Mouse (Mus musculus): ENCODE results near the gene Car10. TPM values are rescaled to one million over a fixed set of nuclear protein-coding genes. Genes with fewer than 3 reads are reported as not detected.

Car10 gene
- polyA plus RNA-seq, 1 experiment from 2014 or later = 0.29 TPM

DNA sequence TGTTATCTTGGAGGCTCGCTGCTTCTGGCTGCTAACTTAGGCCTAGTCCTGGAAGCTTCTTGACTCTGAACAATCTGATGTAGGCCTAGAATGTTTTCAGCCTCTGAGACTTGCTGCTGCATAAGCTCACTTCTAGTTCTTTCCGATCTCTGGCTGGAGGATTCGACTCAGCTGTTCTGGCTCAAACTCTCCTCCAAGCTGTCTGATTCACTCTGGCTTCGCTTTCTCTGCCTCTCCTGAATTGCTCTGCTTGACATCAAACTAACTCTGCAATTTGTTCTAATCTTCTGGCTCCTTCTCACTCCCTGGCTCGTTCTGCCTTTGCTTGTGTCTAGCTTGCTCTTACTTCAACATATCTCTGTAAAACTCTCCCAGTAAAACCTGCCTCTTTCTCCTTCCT lies 90.8 kb downstream of the Car10 start:
- Histone ChIP-seq H3K4me1 (ENCODE audit: control insufficient read depth, insufficient read depth, low read length) (no peaks in the 10 kb centered on the region), H3K27ac (ENCODE audit: low read length) (no peak overlapping the region), H3K4me3 (ENCODE audit: low read depth, low read length) (no peak overlapping the region), H3K9ac (replicated peaks; ENCODE audit: low read depth, low read length) (no peak overlapping the region), H3K36me3 (ENCODE audit: control insufficient read depth, insufficient read depth, low read length) (no peaks in the 10 kb centered on the region), H3K4me2 (replicated peaks; ENCODE audit: low read depth, low read length) (no peak overlapping the region), H3K9me3 (ENCODE audit: control insufficient read depth, low read depth, low read length) (no peaks in the 10 kb centered on the region), H3K27me3 (ENCODE audit: control insufficient read depth, insufficient read depth, low read length) (no peaks in the 10 kb centered on the region)
- WGBS = 64% methylated on average over 5 of the region's 5 CpGs
- ATAC-seq (ENCODE audit: insufficient number of reproducible peaks, insufficient read depth, low FRiP score, low read depth) = no peak

DNA sequence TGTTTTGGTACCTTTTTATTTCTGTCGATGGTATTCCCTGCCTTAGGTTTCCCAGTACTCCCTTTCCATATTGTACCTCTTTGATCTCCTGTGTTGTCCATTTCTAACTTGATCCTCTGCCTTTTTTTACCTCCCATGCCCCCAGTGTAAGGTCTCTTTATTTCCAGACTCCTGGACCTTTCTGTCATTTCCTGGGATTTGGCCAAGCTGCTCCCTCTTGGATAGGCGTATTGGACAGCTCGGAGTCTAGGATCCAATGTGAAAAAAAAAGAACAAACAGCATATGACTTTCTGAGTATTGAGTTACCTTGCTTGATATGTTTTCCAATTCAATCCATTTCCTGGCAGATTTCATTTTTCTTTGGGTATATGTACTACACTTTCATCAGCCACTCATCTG lies 102.2 kb downstream of the Car10 start:
- Histone ChIP-seq H3K9ac (replicated peaks; ENCODE audit: low read depth, low read length) (no peak overlapping the region), H3K4me3 (ENCODE audit: low read depth, low read length) (no peak overlapping the region), H3K36me3 (ENCODE audit: control insufficient read depth, insufficient read depth, low read length) (no peaks in the 10 kb centered on the region), H3K4me1 (ENCODE audit: control insufficient read depth, insufficient read depth, low read length) (no peaks in the 10 kb centered on the region), H3K9me3 (ENCODE audit: control insufficient read depth, low read depth, low read length) (no peaks in the 10 kb centered on the region), H3K27me3 (ENCODE audit: control insufficient read depth, insufficient read depth, low read length) (no peaks in the 10 kb centered on the region), H3K27ac (ENCODE audit: low read length) (no peak overlapping the region), H3K4me2 (replicated peaks; ENCODE audit: low read depth, low read length) (no peak overlapping the region)
- no peak for ATAC-seq (ENCODE audit: insufficient number of reproducible peaks, insufficient read depth, low FRiP score, low read depth)
- 96% methylated on average over 3 of the region's 3 CpGs for WGBS

DNA sequence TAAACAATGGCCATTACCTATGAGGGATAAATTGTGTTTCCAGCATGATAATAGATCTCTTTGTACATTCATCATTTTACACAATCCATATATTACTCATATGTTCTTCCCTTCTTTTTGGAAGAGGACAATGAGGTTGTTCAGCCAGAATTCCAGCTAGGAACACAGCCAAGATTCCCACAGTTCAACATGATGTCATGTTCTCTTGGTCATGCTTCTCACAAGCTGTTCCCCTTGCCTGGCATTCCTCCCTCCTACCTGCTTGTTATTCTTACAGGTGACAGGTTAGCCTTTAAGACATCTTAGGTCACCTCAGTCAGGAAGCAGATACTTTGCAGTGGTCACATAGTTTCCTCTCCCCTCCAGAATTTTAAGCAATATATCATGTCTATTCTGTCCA lies 119.6 kb downstream of the Car10 start:
- Histone ChIP-seq H3K4me1 (ENCODE audit: control insufficient read depth, insufficient read depth, low read length) (no peaks in the 10 kb centered on the region), H3K9ac (replicated peaks; ENCODE audit: low read depth, low read length) (no peak overlapping the region), H3K36me3 (ENCODE audit: control insufficient read depth, insufficient read depth, low read length) (no peaks in the 10 kb centered on the region), H3K27me3 (ENCODE audit: control insufficient read depth, insufficient read depth, low read length) (no peaks in the 10 kb centered on the region), H3K9me3 (ENCODE audit: control insufficient read depth, low read depth, low read length) (no peaks in the 10 kb centered on the region), H3K4me2 (replicated peaks; ENCODE audit: low read depth, low read length) (no peak overlapping the region), H3K27ac (ENCODE audit: low read length) (no peak overlapping the region), H3K4me3 (ENCODE audit: low read depth, low read length) (no peak overlapping the region)
- ATAC-seq (ENCODE audit: insufficient number of reproducible peaks, insufficient read depth, low FRiP score, low read depth) = no peak

DNA sequence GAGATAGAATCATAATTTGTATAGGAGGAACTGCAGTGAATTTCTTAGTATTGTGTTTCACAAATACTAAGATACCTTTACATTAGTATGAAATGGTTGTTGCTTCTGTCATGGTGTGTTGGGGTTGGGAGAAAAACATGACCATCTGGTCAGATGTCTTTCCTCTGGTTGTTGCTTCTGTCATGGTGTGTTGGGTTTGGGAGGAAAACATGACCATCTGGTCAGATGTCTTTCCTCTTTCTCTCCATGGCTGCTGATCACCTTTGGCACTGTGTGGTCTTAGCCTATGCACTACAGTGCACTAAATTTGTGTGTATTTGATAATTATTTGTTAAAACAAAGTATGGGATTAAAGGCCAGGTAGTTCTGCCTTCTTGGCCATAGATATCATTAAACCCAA lies 132.2 kb downstream of the Car10 start:
- Histone ChIP-seq H3K4me1 (ENCODE audit: control insufficient read depth, insufficient read depth, low read length) (no peaks in the 10 kb centered on the region), H3K27ac (ENCODE audit: low read length) (no peak overlapping the region), H3K36me3 (ENCODE audit: control insufficient read depth, insufficient read depth, low read length) (no peaks in the 10 kb centered on the region), H3K27me3 (ENCODE audit: control insufficient read depth, insufficient read depth, low read length) (no peaks in the 10 kb centered on the region), H3K9me3 (ENCODE audit: control insufficient read depth, low read depth, low read length) (no peaks in the 10 kb centered on the region), H3K4me2 (replicated peaks; ENCODE audit: low read depth, low read length) (no peak overlapping the region), H3K4me3 (ENCODE audit: low read depth, low read length) (no peak overlapping the region), H3K9ac (replicated peaks; ENCODE audit: low read depth, low read length) (no peak overlapping the region)
- ATAC-seq (ENCODE audit: insufficient number of reproducible peaks, insufficient read depth, low FRiP score, low read depth) = no peak

DNA sequence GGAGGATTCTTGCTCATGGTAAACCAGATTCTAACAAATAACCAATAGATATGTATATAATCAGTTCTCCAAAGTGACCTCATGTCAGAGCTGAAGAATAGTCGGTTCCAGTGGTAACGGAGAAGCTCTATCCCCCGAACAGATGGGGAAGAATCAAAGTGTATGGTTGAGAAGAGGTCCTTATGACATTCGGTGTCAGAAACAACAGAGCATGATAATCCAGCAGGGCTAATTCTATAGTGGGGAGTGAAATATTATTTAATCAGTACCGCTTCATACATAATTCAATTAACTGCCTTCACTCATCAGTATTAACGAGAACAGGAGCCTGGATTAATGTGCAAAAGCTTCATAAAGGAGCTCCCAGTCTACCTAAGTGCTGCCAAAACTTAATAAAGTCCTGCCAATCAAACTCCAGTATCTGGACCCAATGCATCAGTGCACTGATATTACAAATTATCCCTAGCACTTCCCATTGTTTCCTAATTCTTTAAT lies 152.0 kb downstream of the Car10 start:
- Histone ChIP-seq H3K4me1 (ENCODE audit: control insufficient read depth, insufficient read depth, low read length) (no peaks in the 10 kb centered on the region), H3K27ac (ENCODE audit: low read length) (no peak overlapping the region), H3K36me3 (ENCODE audit: control insufficient read depth, insufficient read depth, low read length) (no peaks in the 10 kb centered on the region), H3K9me3 (ENCODE audit: control insufficient read depth, low read depth, low read length) (no peaks in the 10 kb centered on the region), H3K27me3 (ENCODE audit: control insufficient read depth, insufficient read depth, low read length) (no peaks in the 10 kb centered on the region), H3K4me2 (replicated peaks; ENCODE audit: low read depth, low read length) (no peak overlapping the region), H3K4me3 (ENCODE audit: low read depth, low read length) (no peak overlapping the region), H3K9ac (replicated peaks; ENCODE audit: low read depth, low read length) (no peak overlapping the region)
- no peak for ATAC-seq (ENCODE audit: insufficient number of reproducible peaks, insufficient read depth, low FRiP score, low read depth)
- 80% methylated on average over 6 of the region's 6 CpGs for WGBS

DNA sequence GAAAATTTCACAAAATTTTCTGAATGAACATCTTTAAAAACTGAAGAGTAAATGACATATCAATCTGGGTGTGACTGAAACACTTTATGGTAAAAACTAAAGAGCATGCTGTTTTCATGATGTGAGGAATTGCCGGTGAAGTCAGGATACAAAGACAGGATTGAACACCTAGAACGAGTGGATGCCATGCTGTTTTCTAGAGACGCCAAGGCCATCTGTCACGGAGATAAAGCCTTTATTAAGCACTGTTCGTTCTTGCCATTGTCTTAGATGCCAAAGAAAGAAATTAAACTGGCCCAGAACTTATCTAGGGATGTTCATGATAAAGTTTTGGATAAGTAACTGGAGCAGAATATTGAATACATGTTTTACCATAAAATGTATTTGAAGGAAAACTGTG lies 153.9 kb downstream of the Car10 start:
- Histone ChIP-seq H3K36me3 (ENCODE audit: control insufficient read depth, insufficient read depth, low read length) (no peaks in the 10 kb centered on the region), H3K9me3 (ENCODE audit: control insufficient read depth, low read depth, low read length) (no peaks in the 10 kb centered on the region), H3K9ac (replicated peaks; ENCODE audit: low read depth, low read length) (no peak overlapping the region), H3K4me2 (replicated peaks; ENCODE audit: low read depth, low read length) (no peak overlapping the region), H3K27me3 (ENCODE audit: control insufficient read depth, insufficient read depth, low read length) (no peaks in the 10 kb centered on the region), H3K4me3 (ENCODE audit: low read depth, low read length) (no peak overlapping the region), H3K27ac (ENCODE audit: low read length) (no peak overlapping the region), H3K4me1 (ENCODE audit: control insufficient read depth, insufficient read depth, low read length) (no peaks in the 10 kb centered on the region)
- ATAC-seq (ENCODE audit: insufficient number of reproducible peaks, insufficient read depth, low FRiP score, low read depth) = no peak
- 71% methylated on average over 5 of the region's 5 CpGs for WGBS

DNA sequence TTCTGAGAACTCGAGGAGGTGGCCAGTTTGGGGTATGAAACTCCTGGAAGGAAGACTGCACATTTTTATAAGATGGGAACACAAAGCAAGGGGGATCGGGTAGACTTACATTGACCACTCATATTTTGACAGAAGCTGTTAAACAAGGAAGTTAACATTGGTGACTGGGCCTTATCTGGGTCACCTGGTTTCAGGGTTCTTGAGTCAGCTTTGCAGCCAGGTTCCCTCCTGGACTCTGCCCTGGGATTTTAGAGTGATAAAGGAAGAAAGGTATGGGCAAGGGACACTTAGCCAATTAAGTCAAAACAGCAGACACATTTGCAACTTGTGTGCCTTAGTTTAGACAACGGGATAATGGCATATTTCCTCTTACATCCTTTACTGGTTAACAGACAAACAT lies 166.2 kb downstream of the Car10 start:
- Histone ChIP-seq H3K4me2 (replicated peaks; ENCODE audit: low read depth, low read length) (no peak overlapping the region), H3K4me3 (ENCODE audit: low read depth, low read length) (no peak overlapping the region), H3K27me3 (ENCODE audit: control insufficient read depth, insufficient read depth, low read length) (no peaks in the 10 kb centered on the region), H3K27ac (ENCODE audit: low read length) (no peak overlapping the region), H3K9ac (replicated peaks; ENCODE audit: low read depth, low read length) (no peak overlapping the region), H3K36me3 (ENCODE audit: control insufficient read depth, insufficient read depth, low read length) (no peaks in the 10 kb centered on the region), H3K9me3 (ENCODE audit: control insufficient read depth, low read depth, low read length) (no peaks in the 10 kb centered on the region), H3K4me1 (ENCODE audit: control insufficient read depth, insufficient read depth, low read length) (no peaks in the 10 kb centered on the region)
- ATAC-seq (ENCODE audit: insufficient number of reproducible peaks, insufficient read depth, low FRiP score, low read depth) = no peak
- 68% methylated on average over 3 of the region's 3 CpGs for WGBS

DNA sequence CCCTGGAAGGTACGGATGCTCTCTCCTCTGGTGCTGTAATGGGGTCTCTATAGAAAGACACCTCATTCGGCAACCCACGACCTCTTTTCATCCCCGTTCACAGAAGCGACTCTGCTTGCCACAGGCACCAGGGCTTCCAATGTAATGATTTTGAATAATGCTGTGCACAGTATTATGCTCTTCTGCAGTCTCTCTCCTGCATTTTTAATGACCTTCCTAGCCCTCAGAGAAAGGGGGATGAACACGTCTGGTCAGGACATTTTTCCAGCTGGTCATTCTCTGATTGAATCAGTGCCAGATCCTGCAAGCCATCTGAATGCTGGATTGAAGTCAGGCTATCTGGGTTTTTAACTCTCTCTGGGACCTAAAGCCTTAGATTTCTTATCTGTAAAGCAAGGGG lies 174.2 kb downstream of the Car10 start:
- Histone ChIP-seq H3K27me3 (ENCODE audit: control insufficient read depth, insufficient read depth, low read length) (no peaks in the 10 kb centered on the region), H3K36me3 (ENCODE audit: control insufficient read depth, insufficient read depth, low read length) (no peaks in the 10 kb centered on the region), H3K4me3 (ENCODE audit: low read depth, low read length) (no peak overlapping the region), H3K27ac (ENCODE audit: low read length) (no peak overlapping the region), H3K9ac (replicated peaks; ENCODE audit: low read depth, low read length) (no peak overlapping the region), H3K4me2 (replicated peaks; ENCODE audit: low read depth, low read length) (no peak overlapping the region), H3K9me3 (ENCODE audit: control insufficient read depth, low read depth, low read length) (no peaks in the 10 kb centered on the region), H3K4me1 (ENCODE audit: control insufficient read depth, insufficient read depth, low read length) (no peaks in the 10 kb centered on the region)
- no peak for ATAC-seq (ENCODE audit: insufficient number of reproducible peaks, insufficient read depth, low FRiP score, low read depth)
- 66% methylated on average over 6 of the region's 6 CpGs for WGBS

DNA sequence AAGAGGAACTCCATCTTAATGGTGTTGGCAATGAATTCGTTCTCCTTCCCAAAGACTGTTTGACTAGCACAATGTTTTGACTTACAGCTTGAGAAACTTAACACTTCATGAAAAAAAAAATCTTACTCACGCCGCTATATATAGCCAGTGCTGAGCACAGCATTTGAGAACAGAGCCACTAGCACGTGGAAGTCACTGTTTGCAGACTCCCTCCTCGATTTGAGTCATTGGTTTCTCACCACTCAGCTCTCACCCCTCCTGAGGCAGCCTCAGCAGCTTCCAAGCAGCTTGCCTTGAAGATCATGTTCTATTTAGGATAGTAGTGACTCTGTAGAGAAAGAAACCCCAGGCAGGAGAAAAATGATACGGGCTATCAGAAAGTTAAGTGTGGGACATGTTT lies 176.1 kb downstream of the Car10 start:
- Histone ChIP-seq H3K4me3 (ENCODE audit: low read depth, low read length) (no peak overlapping the region), H3K36me3 (ENCODE audit: control insufficient read depth, insufficient read depth, low read length) (no peaks in the 10 kb centered on the region), H3K4me1 (ENCODE audit: control insufficient read depth, insufficient read depth, low read length) (no peaks in the 10 kb centered on the region), H3K4me2 (replicated peaks; ENCODE audit: low read depth, low read length) (no peak overlapping the region), H3K27me3 (ENCODE audit: control insufficient read depth, insufficient read depth, low read length) (no peaks in the 10 kb centered on the region), H3K9ac (replicated peaks; ENCODE audit: low read depth, low read length) (no peak overlapping the region), H3K27ac (ENCODE audit: low read length) (no peak overlapping the region), H3K9me3 (ENCODE audit: control insufficient read depth, low read depth, low read length) (no peaks in the 10 kb centered on the region)
- 45% methylated on average over 6 of the region's 6 CpGs for WGBS
- ATAC-seq (ENCODE audit: insufficient number of reproducible peaks, insufficient read depth, low FRiP score, low read depth) = no peak

All from stomach, embryonic 14.5 days (tissue).